Comparison of ENCODE assay signal across 33 mouse cellular contexts in the genomic region with DNA sequence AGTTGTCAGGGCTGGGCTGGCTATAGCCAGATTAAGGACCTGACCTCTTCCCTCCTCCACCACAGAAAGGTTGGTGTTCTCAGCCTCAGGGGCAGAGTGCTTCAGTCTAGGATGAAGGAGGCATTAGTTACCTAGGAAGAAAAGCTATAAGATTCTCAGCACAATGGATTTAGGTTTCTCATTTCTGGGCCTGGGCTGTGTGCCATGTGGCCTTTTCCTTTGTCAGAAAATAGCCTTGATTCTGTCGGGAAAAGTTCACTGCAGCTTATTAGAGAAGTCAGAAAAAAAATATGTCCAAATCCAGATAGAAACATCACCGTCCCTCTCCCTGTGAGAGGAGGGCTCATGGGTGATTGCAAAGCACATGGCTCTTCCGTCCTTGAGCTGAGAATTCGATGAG. TPM values are rescaled to one million over a fixed set of nuclear protein-coding genes. Genes with fewer than 3 reads are reported as not detected.
DNase-seq lines count a peak whose midpoint lies in the region; ATAC-seq and TF ChIP-seq lines count a peak whose summit lies in the region.
"Had no signal": no experiment of that assay in that cellular context is flagged by ENCODE, and none has a peak within 500 bp of the region (broad histone marks: within the 10 kb centered on the region; RNA-seq: fewer than 3 reads in every experiment).

No protein-coding gene starts in this region.

- TF ChIP-seq POLR2A in heart, adult 2 months (IDR thresholded peaks at IDR 0.05; ENCODE audit: insufficient read depth, low read depth, low read length): no peak

- no peaks in the 10 kb centered on the region for H3K36me3 ChIP-seq in kidney, embryonic 16.5 days (ENCODE audit: insufficient read depth, low read length)
- no peaks in the 10 kb centered on the region for H3K36me3 ChIP-seq in heart, adult 2 months (ENCODE audit: control insufficient read depth, insufficient read depth, low read length)
- H3K36me3 ChIP-seq: embryonic facial prominence, embryonic 12.5 days; embryonic facial prominence, embryonic 15.5 days; G1E; heart, embryonic 12.5 days; heart, embryonic 15.5 days; hindbrain, embryonic 10.5 days; hindbrain, embryonic 13.5 days; intestine, embryonic 15.5 days had no signal

- no peak for TF ChIP-seq CTCF in heart, adult 2 months (IDR thresholded peaks at IDR 0.05)

- intact Hi-C loops in heart, adult 2 months (cut with DNase I): no loop called here

- no peaks in the 10 kb centered on the region for H3K9me3 ChIP-seq in kidney, embryonic 16.5 days (ENCODE audit: low read length)
- H3K9me3 ChIP-seq: embryonic facial prominence, embryonic 12.5 days; embryonic facial prominence, embryonic 15.5 days; heart, embryonic 12.5 days; heart, embryonic 15.5 days; hindbrain, embryonic 10.5 days; hindbrain, embryonic 13.5 days; intestine, embryonic 15.5 days had no signal

- no peak for ATAC-seq in kidney, embryonic 16.5 days (ENCODE audit: low FRiP score, low TSS enrichment)
- ATAC-seq: forebrain, embryonic 14.5 days; forebrain, postnatal 0 days; hindbrain, embryonic 16.5 days; intestine, embryonic 15.5 days; Patski had no signal

- H3K79me2 ChIP-seq in heart, adult 2 months (replicated peaks; ENCODE audit: control insufficient read depth, insufficient read depth, low read length): no peaks in the 10 kb centered on the region

- 78% methylated on average over 4 of the region's 4 CpGs for WGBS in kidney, embryonic 16.5 days
- 60% methylated on average over 4 of the region's 4 CpGs for WGBS in heart, adult 2 months

- no peak overlapping the region for H3K4me2 ChIP-seq in kidney, embryonic 16.5 days (replicated peaks; ENCODE audit: low read depth, low read length)
- H3K4me2 ChIP-seq: embryonic facial prominence, embryonic 12.5 days; embryonic facial prominence, embryonic 15.5 days; heart, embryonic 12.5 days; heart, embryonic 15.5 days; hindbrain, embryonic 13.5 days; intestine, embryonic 15.5 days had no signal

- H3K4me3 ChIP-seq in kidney, embryonic 16.5 days (ENCODE audit: low read length): no peak overlapping the region
- no peak overlapping the region for H3K4me3 ChIP-seq in heart, adult 2 months
- H3K4me3 ChIP-seq: embryonic facial prominence, embryonic 12.5 days; embryonic facial prominence, embryonic 15.5 days; heart, embryonic 12.5 days; heart, embryonic 15.5 days; hindbrain, embryonic 10.5 days; hindbrain, embryonic 13.5 days; intestine, embryonic 15.5 days had no signal

- H3K4me1 ChIP-seq in kidney, embryonic 16.5 days (ENCODE audit: insufficient read depth, low read length): no peaks in the 10 kb centered on the region
- H3K4me1 ChIP-seq in heart, adult 2 months (ENCODE audit: control insufficient read depth, insufficient read depth, low read length): peaks cover 2% of the 10 kb centered on the region; the same call in 1 of the 2 replicates
- H3K4me1 ChIP-seq: embryonic facial prominence, embryonic 12.5 days; embryonic facial prominence, embryonic 15.5 days; heart, embryonic 15.5 days; hindbrain, embryonic 10.5 days; hindbrain, embryonic 13.5 days; intestine, embryonic 15.5 days had no signal

- no peak overlapping the region for H3K9ac ChIP-seq in kidney, embryonic 16.5 days (replicated peaks; ENCODE audit: low read length)
- no peak overlapping the region for H3K9ac ChIP-seq in heart, adult 2 months (ENCODE audit: low read depth, low read length)
- H3K9ac ChIP-seq: embryonic facial prominence, embryonic 12.5 days; embryonic facial prominence, embryonic 15.5 days; forebrain, postnatal 0 days; heart, embryonic 12.5 days; heart, embryonic 15.5 days; hindbrain, embryonic 13.5 days; intestine, embryonic 15.5 days had no signal

- no peak overlapping the region for H3K27ac ChIP-seq in kidney, embryonic 16.5 days (ENCODE audit: low read length)
- H3K27ac ChIP-seq in heart, adult 2 months: no peak overlapping the region
- H3K27ac ChIP-seq: embryonic facial prominence, embryonic 12.5 days; embryonic facial prominence, embryonic 15.5 days; heart, embryonic 15.5 days; hindbrain, embryonic 10.5 days; hindbrain, embryonic 13.5 days; intestine, embryonic 15.5 days had no signal

- H3K27me3 ChIP-seq in kidney, embryonic 16.5 days (ENCODE audit: insufficient read depth, low read length): no peaks in the 10 kb centered on the region
- H3K27me3 ChIP-seq in heart, adult 2 months (ENCODE audit: control insufficient read depth, insufficient read depth, low read length): no peaks in the 10 kb centered on the region; the same call in 1 of the 2 replicates
- H3K27me3 ChIP-seq: CH12.LX; embryonic facial prominence, embryonic 12.5 days; embryonic facial prominence, embryonic 15.5 days; heart, embryonic 15.5 days; hindbrain, embryonic 13.5 days; intestine, embryonic 15.5 days had no signal

- no peak for TF ChIP-seq EP300 in heart, adult 2 months (IDR thresholded peaks at IDR 0.05; ENCODE audit: insufficient read depth, low read depth, low read length)

- DNase-seq in adrenal gland, adult 2 months: peak; percentile 47
- no peak for DNase-seq in adrenal gland, adult 18-20 months (ENCODE audit: low spot score in 2 of 2)
- peak; percentile 5 for DNase-seq in kidney, postnatal 14 days
- peak; percentile 51 to 55 for DNase-seq in adrenal gland, postnatal 36 days
- no peak for DNase-seq in heart, adult 2 months
- DNase-seq in cerebellum, postnatal 25 days: no peak
- DNase-seq: B cell, adult 2 months; cerebellum, adult 18-20 months; cerebellum, adult 9-10 months; cerebellum, postnatal 14 days; forebrain, postnatal 0 days; gastrocnemius, postnatal 14 days; heart, adult 11 months; heart, postnatal 10 days; heart, postnatal 36 days; kidney, adult 11 months; kidney, adult 8-10 months had no signal

RNA-seq across cellular contexts. Expression of a gene that starts 25.5 kb away (rescaled TPM):
- total RNA-seq in adrenal gland, adult 2 months (2021): 10 to 100 TPM; 60.7 to 90.8 TPM
- 118 and 163 TPM in 2 replicates for polyA plus RNA-seq in adrenal gland, adult 2 months (2012; rRNA removed)
- 10 to 100 TPM; 48.3 to 85.0 TPM for total RNA-seq in adrenal gland, adult 18-20 months (2021)
- polyA plus RNA-seq in kidney, embryonic 16.5 days (2015; fragmentation: Nextera tagmentation; extraction: Ambion mirVana): 83.5 and 92.1 TPM in 2 replicates
- total RNA-seq in adrenal gland, postnatal 36 days (2021): 100 to 1,000 TPM in 1 of 2 experiments, 10 to 100 TPM in 1; 59.9 to 114 TPM
- total RNA-seq in heart, adult 2 months (2021): 10 to 100 TPM; 50.6 to 55.5 TPM
- 64.8 and 69.7 TPM in 2 replicates for polyA plus RNA-seq in heart, adult 2 months (2012; rRNA removed)

RNA-seq across cellular contexts. Expression of a gene that starts 33.2 kb away (rescaled TPM):
- total RNA-seq in adrenal gland, adult 2 months (2021): not detected
- not detected in 2 replicates for polyA plus RNA-seq in adrenal gland, adult 2 months (2012; rRNA removed)
- total RNA-seq in adrenal gland, adult 18-20 months (2021): not detected
- polyA plus RNA-seq in kidney, embryonic 16.5 days (2015; fragmentation: Nextera tagmentation; extraction: Ambion mirVana): not detected in 2 replicates
- not detected for total RNA-seq in adrenal gland, postnatal 36 days (2021)
- not detected for total RNA-seq in heart, adult 2 months (2021)
- not detected in 2 replicates for polyA plus RNA-seq in heart, adult 2 months (2012; rRNA removed)
- total RNA-seq: CH12.LX; common myeloid progenitor, adult 5-6 weeks; forebrain, postnatal 0 days; heart, postnatal 10 days; heart, postnatal 36 days had no signal
- polyA plus RNA-seq: embryonic facial prominence, embryonic 12.5 days; embryonic facial prominence, embryonic 15.5 days; forebrain, embryonic 11.5 days; forebrain, embryonic 14.5 days; forebrain, postnatal 0 days; frontal cortex, adult 2 months; G1E; heart, embryonic 12.5 days; heart, embryonic 15.5 days; hindbrain, embryonic 10.5 days; hindbrain, embryonic 13.5 days; hindbrain, embryonic 16.5 days; intestine, embryonic 15.5 days; Patski had no signal

Comparison
In these comparisons a context has a peak if more than half of its experiments do, and no peak if none do; other contexts are left out.
1. DNase-seq: peak in adrenal gland, adult 2 months (single experiment), kidney, postnatal 14 days (single experiment) and adrenal gland, postnatal 36 days (2 of 2); none in adrenal gland, adult 18-20 months (0 of 2), heart, adult 2 months (0 of 2) and cerebellum, postnatal 25 days (0 of 2).